Mouse (Mus musculus) thymus, postnatal 0 days (tissue): ENCODE measurements around the gene A130010J15Rik. TPM values are rescaled to one million over a fixed set of nuclear protein-coding genes. Genes with fewer than 3 reads are reported as not detected.

Experiments
- DNase-seq: peaks from one replicate; pipeline ENCODE4 v3.0.0-alpha.2; 2015; ENCODE audit warnings: low spot score
- polyA plus RNA-seq: library from polyadenylated mRNA; unstranded; fragments of >200 nt; fragmentation: Nextera tagmentation; extraction: Ambion mirVana; gene quantifications from 2 replicates; pipeline ENCODE4 v1.2.1, GENCODE M21; 2015

A130010J15Rik gene
- 13.7 and 14.4 TPM in 2 replicates for polyA plus RNA-seq

- no peak for DNase-seq
These were observed at the start of gene A130010J15Rik for GRCm38 (mm10) chr1:193167746-193168145. A130010J15Rik (plus strand) TSS chr1:193168046.

GRCm38 (mm10) chr1:193122793-193123192 lies 45.1 kb upstream of the A130010J15Rik start:
- peak; percentile 86 for DNase-seq

GRCm38 (mm10) chr1:193123290-193123689 lies 44.6 kb upstream of the A130010J15Rik start:
- DNase-seq, result peak; percentile 46

- peak; percentile 36 for DNase-seq
These were observed 42.0 kb upstream of the A130010J15Rik start for GRCm38 (mm10) chr1:193125835-193126234.

GRCm38 (mm10) chr1:193128055-193128454 lies 39.8 kb upstream of the A130010J15Rik start:
- no peak for DNase-seq

- no peak for DNase-seq
These were observed 38.5 kb upstream of the A130010J15Rik start for GRCm38 (mm10) chr1:193129321-193129720.

- DNase-seq, result peak; percentile 98
These were observed 37.9 kb upstream of the A130010J15Rik start, which contains the start of gene Diexf for GRCm38 (mm10) chr1:193129786-193130455. Diexf (minus strand) TSS chr1:193130272.

GRCm38 (mm10) chr1:193130456-193130825 lies 37.4 kb upstream of the A130010J15Rik start:
- DNase-seq, result no peak

GRCm38 (mm10) chr1:193130839-193131238 lies 37.0 kb upstream of the A130010J15Rik start:
- DNase-seq, result peak; percentile 19

GRCm38 (mm10) chr1:193131311-193131948 lies 36.4 kb upstream of the A130010J15Rik start:
- DNase-seq, result no peak

GRCm38 (mm10) chr1:193132385-193132784 lies 35.5 kb upstream of the A130010J15Rik start:
- DNase-seq, result no peak

- no peak for DNase-seq
These were observed 34.1 kb upstream of the A130010J15Rik start for GRCm38 (mm10) chr1:193133726-193134125.

GRCm38 (mm10) chr1:193138087-193138486 lies 29.8 kb upstream of the A130010J15Rik start:
- no peak for DNase-seq

- no peak for DNase-seq
These were observed 29.2 kb upstream of the A130010J15Rik start for GRCm38 (mm10) chr1:193138669-193139068.

GRCm38 (mm10) chr1:193141118-193141517 lies 26.7 kb upstream of the A130010J15Rik start:
- DNase-seq, result no peak

- DNase-seq, result peak; percentile 47
These were observed 25.3 kb upstream of the A130010J15Rik start for GRCm38 (mm10) chr1:193142517-193143062.

- DNase-seq, result peak; percentile 52
These were observed 23.3 kb upstream of the A130010J15Rik start for GRCm38 (mm10) chr1:193144516-193144915.

GRCm38 (mm10) chr1:193145101-193145500 lies 22.7 kb upstream of the A130010J15Rik start:
- no peak for DNase-seq

GRCm38 (mm10) chr1:193146416-193146815 lies 21.4 kb upstream of the A130010J15Rik start:
- peak; percentile 62 for DNase-seq

GRCm38 (mm10) chr1:193149231-193149630 lies 18.6 kb upstream of the A130010J15Rik start:
- no peak for DNase-seq

GRCm38 (mm10) chr1:193151134-193151533 lies 16.7 kb upstream of the A130010J15Rik start:
- no peak for DNase-seq

- peak; percentile 71 for DNase-seq
These were observed 15.0 kb upstream of the A130010J15Rik start, which contains the start of gene Irf6 for GRCm38 (mm10) chr1:193152872-193153271. Irf6 (plus strand) TSS chr1:193153111.
